Mouse (Mus musculus): ENCODE results near the gene Trim2. TPM values are rescaled to one million over a fixed set of nuclear protein-coding genes. Genes with fewer than 3 reads are reported as not detected.

Trim2 gene
- polyA plus RNA-seq, 2 experiments, result 17.4 to 28.1 TPM

DNA sequence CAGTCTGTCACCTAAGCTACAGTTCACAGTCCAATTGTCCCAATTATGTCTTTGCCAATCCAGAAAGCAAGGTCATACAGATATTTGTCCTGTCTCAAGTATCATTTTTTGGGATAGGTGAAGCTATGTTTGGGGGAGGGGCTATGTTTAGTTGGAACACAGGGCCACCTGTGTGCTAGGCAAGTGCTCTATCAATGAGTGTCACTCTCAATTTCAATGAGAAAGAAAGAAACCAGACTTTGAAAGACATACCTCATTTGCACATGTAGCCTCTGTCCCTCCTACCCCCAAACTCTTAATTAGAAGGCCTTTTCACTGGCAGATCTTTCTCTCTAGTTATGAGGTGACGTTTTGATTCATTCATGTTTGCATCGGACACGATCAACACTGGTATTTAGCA is 21.9 kb downstream of the Trim2 start:
- no peak for TF ChIP-seq POLR2A (IDR thresholded peaks at IDR 0.05; ENCODE audit: borderline replicate concordance, extremely low read depth, insufficient read depth, insufficient read length)
- WGBS, result 85% methylated on average over 3 of the region's 3 CpGs
- no peak for DNase-seq (ENCODE audit: low spot score)
- Histone ChIP-seq H3K9me3 (ENCODE audit: control insufficient read depth, low read length) (no peaks in the 10 kb centered on the region), H3K4me3 (replicated peaks; ENCODE audit: low read length) (no peak overlapping the region), H3K27ac (replicated peaks; ENCODE audit: low read depth, low read length) (no peak overlapping the region), H3K9ac (ENCODE audit: low read depth, low read length, severe bottlenecking) (no peak overlapping the region), H3K36me3 (ENCODE audit: control insufficient read depth, insufficient read depth, low read length) (no peaks in the 10 kb centered on the region), H3K27me3 (ENCODE audit: control insufficient read depth, insufficient read depth, low read length) (peaks cover 11% of the 10 kb centered on the region; the same call in 1 of the 2 replicates), H3K4me2 (replicated peaks; ENCODE audit: low read depth, low read length, severe bottlenecking) (no peak overlapping the region), H3K4me1 (ENCODE audit: control insufficient read depth, insufficient read depth, low read length) (peaks cover 3% of the 10 kb centered on the region; the same call in 1 of the 2 replicates)
- no peak for ATAC-seq (ENCODE audit: low FRiP score, low read depth)

GRCm38 (mm10) chr3:84283524-84283923 is 23.2 kb downstream of the Trim2 start:
- ATAC-seq (ENCODE audit: low FRiP score, low read depth) (no peak), DNase-seq (ENCODE audit: low spot score) (no peak)
- WGBS, result 60% methylated on average over 8 of the region's 8 CpGs
- Histone ChIP-seq H3K36me3 (ENCODE audit: control insufficient read depth, insufficient read depth, low read length) (no peaks in the 10 kb centered on the region), H3K27ac (replicated peaks; ENCODE audit: low read depth, low read length) (no peak overlapping the region), H3K9me3 (ENCODE audit: control insufficient read depth, low read length) (no peaks in the 10 kb centered on the region), H3K4me3 (replicated peaks; ENCODE audit: low read length) (no peak overlapping the region), H3K4me1 (ENCODE audit: control insufficient read depth, insufficient read depth, low read length) (peaks cover 3% of the 10 kb centered on the region; the same call in 1 of the 2 replicates), H3K4me2 (replicated peaks; ENCODE audit: low read depth, low read length, severe bottlenecking) (no peak overlapping the region), H3K9ac (ENCODE audit: low read depth, low read length, severe bottlenecking) (no peak overlapping the region), H3K27me3 (ENCODE audit: control insufficient read depth, insufficient read depth, low read length) (peaks cover 11% of the 10 kb centered on the region; the same call in 1 of the 2 replicates)
- no peak for TF ChIP-seq POLR2A (IDR thresholded peaks at IDR 0.05; ENCODE audit: borderline replicate concordance, extremely low read depth, insufficient read depth, insufficient read length)

DNA sequence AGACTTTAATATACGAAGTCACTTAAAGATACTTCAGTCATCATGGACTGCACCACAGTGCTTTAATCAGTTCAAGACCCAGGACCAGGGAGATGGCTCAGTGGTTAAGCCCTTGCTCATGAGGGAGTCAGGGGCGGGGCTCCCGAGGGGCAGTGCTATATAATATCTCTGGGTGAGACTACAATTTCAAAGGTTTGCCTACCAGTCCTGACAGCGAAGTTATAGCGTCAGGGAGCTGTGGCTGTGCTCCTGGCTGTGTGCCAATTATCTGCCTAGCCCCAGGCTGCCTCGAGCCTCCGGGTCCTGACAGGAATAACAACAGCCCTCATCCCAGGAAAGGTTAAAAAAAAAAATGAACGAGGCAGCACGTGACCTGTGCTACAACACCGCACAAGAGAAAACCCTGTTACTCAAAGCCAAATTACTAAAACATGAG is 24.7 kb downstream of the Trim2 start:
- Histone ChIP-seq H3K4me1 (ENCODE audit: control insufficient read depth, insufficient read depth, low read length) (peaks cover 3% of the 10 kb centered on the region; the same call in 1 of the 2 replicates), H3K36me3 (ENCODE audit: control insufficient read depth, insufficient read depth, low read length) (no peaks in the 10 kb centered on the region), H3K27me3 (ENCODE audit: control insufficient read depth, insufficient read depth, low read length) (peaks cover 11% of the 10 kb centered on the region; the same call in 1 of the 2 replicates), H3K4me2 (replicated peaks; ENCODE audit: low read depth, low read length, severe bottlenecking) (no peak overlapping the region), H3K9ac (ENCODE audit: low read depth, low read length, severe bottlenecking) (no peak overlapping the region), H3K27ac (replicated peaks; ENCODE audit: low read depth, low read length) (no peak overlapping the region), H3K4me3 (replicated peaks; ENCODE audit: low read length) (no peak overlapping the region), H3K9me3 (ENCODE audit: control insufficient read depth, low read length) (no peaks in the 10 kb centered on the region)
- WGBS, result 22% methylated on average over 10 of the region's 10 CpGs
- DNase-seq (ENCODE audit: low spot score), result no peak
- TF ChIP-seq POLR2A (IDR thresholded peaks at IDR 0.05; ENCODE audit: borderline replicate concordance, extremely low read depth, insufficient read depth, insufficient read length), result no peak
- 0 out of 2 replicates have a peak, but pooled peaks have one; percentile 21 for ATAC-seq (ENCODE audit: low FRiP score, low read depth)

GRCm38 (mm10) chr3:84278809-84279208 is 27.9 kb downstream of the Trim2 start:
- no peak for TF ChIP-seq POLR2A (IDR thresholded peaks at IDR 0.05; ENCODE audit: borderline replicate concordance, extremely low read depth, insufficient read depth, insufficient read length)
- H3K36me3 ChIP-seq (ENCODE audit: control insufficient read depth, insufficient read depth, low read length), result no peaks in the 10 kb centered on the region
- peaks cover 3% of the 10 kb centered on the region; the same call in 1 of the 2 replicates for H3K4me1 ChIP-seq (ENCODE audit: control insufficient read depth, insufficient read depth, low read length)
- 58% methylated on average over 4 of the region's 4 CpGs for WGBS
- no peak overlapping the region for H3K4me3 ChIP-seq (replicated peaks; ENCODE audit: low read length)
- no peaks in the 10 kb centered on the region for H3K27me3 ChIP-seq (ENCODE audit: control insufficient read depth, insufficient read depth, low read length)
- no peak overlapping the region for H3K9ac ChIP-seq (ENCODE audit: low read depth, low read length, severe bottlenecking)
- no peak for ATAC-seq (ENCODE audit: low FRiP score, low read depth)
- no peak overlapping the region for H3K4me2 ChIP-seq (replicated peaks; ENCODE audit: low read depth, low read length, severe bottlenecking)
- H3K27ac ChIP-seq (replicated peaks; ENCODE audit: low read depth, low read length), result no peak overlapping the region
- H3K9me3 ChIP-seq (ENCODE audit: control insufficient read depth, low read length), result no peaks in the 10 kb centered on the region
- DNase-seq (ENCODE audit: low spot score), result no peak

DNA sequence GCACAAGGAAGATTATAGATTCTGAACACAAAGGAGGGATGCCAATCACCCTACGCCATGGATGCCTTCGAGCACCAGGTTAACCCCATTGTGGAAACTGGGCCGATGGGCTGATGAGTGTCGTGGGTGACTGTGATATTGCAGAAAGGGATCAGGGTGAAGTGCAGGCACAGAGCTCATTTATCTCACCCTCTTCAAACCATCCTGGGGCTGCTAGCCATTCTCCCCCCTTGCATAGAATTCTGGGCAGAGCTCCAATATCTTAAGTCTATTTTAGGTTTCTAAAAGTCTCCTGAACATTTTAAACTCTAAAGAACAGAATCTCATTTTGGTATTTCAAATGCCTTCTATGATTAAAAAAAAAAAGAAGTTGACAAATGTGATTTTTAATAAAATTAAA is 31.6 kb downstream of the Trim2 start:
- Histone ChIP-seq H3K9ac (ENCODE audit: low read depth, low read length, severe bottlenecking) (no peak overlapping the region), H3K27ac (replicated peaks; ENCODE audit: low read depth, low read length) (no peak overlapping the region), H3K27me3 (ENCODE audit: control insufficient read depth, insufficient read depth, low read length) (no peaks in the 10 kb centered on the region; the same call in 1 of the 2 replicates), H3K36me3 (ENCODE audit: control insufficient read depth, insufficient read depth, low read length) (no peaks in the 10 kb centered on the region), H3K4me1 (ENCODE audit: control insufficient read depth, insufficient read depth, low read length) (peaks cover 10% of the 10 kb centered on the region), H3K9me3 (ENCODE audit: control insufficient read depth, low read length) (no peaks in the 10 kb centered on the region), H3K4me3 (replicated peaks; ENCODE audit: low read length) (no peak overlapping the region), H3K4me2 (replicated peaks; ENCODE audit: low read depth, low read length, severe bottlenecking) (no peak overlapping the region)
- DNase-seq (ENCODE audit: low spot score) (no peak), ATAC-seq (ENCODE audit: low FRiP score, low read depth) (no peak)
- no peak for TF ChIP-seq POLR2A (IDR thresholded peaks at IDR 0.05; ENCODE audit: borderline replicate concordance, extremely low read depth, insufficient read depth, insufficient read length)
- 89% methylated on average over 4 of the region's 4 CpGs for WGBS

Data from limb, embryonic 14.5 days (tissue).